Mouse (Mus musculus) G1E (cell line): ENCODE data around the gene Ehmt1.

Experiments
- CTCF ChIP-seq: IDR thresholded peaks from 2 replicates; pipeline ENCODE4 v1.5.1; 2012; ENCODE audit warnings: low read depth, low read length, inconsistent platforms, mixed read lengths
- GATA1 ChIP-seq: IDR thresholded peaks from 2 replicates; pipeline ENCODE4 v1.6.1; 2012; ENCODE audit warnings: borderline replicate concordance, low read length, inconsistent platforms, mixed read lengths
- GATA2 ChIP-seq: IDR thresholded peaks from 2 replicates; pipeline ENCODE4 v1.6.1; 2012; ENCODE audit warnings: low read depth, low read length, inconsistent platforms, borderline replicate concordance
- POLR2AphosphoS5 ChIP-seq: IDR thresholded peaks from 2 replicates; pipeline ENCODE4 v1.6.1; 2012; ENCODE audit warnings: low read depth, low read length, inconsistent platforms; ENCODE audit not compliant: insufficient replicate concordance
- TAL1 ChIP-seq: conservative IDR thresholded peaks from 2 replicates; pipeline ENCODE4 v1.6.1; 2012; ENCODE audit warnings: low read depth, low read length, inconsistent platforms, mixed read lengths

- TF ChIP-seq TAL1 (no peak), CTCF (no peak), GATA2 (no peak), GATA1 (no peak), POLR2AphosphoS5 (no peak)
Measured at GRCm38 (mm10) chr2:24870952-24871351, 48.5 kb downstream of the Ehmt1 start.
